Mouse (Mus musculus): ENCODE results near the gene Gm21983.

Gene Gm21983

GRCm38 (mm10) chr7:27184964-27185363 lies 4.1 kb upstream of the Gm21983 start:
- peak; percentile 76 for DNase-seq (ENCODE audit: low read depth)

DNA sequence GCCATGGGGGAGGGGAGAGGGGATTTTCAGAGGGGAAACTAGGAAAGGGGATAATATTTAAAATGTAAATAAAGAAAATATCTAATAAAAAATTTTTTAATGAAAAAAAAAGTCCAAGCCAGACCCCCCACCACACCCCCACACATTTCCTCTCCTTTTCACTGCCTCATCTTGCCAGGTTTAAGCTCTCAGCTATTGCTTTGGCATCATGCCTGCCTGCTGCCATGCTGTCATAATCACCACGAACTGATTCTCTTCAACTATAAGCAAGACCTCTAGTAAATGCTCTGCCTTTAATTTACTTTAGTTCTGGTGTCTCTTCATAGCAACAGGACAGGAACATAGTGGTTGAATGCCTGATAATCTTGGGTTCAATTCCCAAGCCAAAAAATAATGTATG lies 1.6 kb upstream of the Gm21983 start:
- no peak for DNase-seq (ENCODE audit: low read depth)

- DNase-seq (ENCODE audit: low read depth): no peak
These were observed 850 bp downstream of the Gm21983 start for GRCm38 (mm10) chr7:27180036-27180435.

DNA sequence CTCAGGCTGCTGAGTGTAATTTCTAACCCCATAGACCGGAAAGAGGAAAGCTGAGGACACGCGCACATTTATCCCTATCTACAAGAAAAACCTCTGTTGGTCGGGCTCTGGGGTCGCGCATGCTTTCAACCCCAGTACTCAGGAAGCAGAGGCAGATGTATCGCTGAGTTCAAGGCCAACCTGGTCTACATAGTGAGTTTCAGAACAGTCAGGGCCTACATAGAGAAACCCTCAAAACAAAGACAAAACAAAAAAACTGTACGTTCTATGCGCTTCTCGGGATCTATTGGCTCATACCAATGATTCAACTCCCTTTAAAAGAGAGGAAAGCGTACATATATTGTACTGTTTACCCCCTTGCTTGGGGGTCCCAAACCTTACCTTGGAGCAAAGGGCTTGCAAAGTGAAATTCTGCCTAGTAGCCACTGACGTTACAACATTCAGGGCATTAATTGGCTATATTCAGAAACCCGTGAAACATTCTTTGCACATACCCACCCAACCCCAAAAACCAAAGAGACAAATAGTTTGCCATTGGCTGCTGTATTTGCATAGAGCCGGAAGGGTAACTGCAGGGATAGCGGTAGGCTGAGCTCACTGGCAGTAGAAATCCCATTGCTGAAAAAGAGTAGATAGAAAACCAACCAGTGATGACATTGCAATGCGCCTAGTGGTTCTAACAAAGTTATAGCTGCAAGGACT lies 1.5 kb downstream of the Gm21983 start:
- peak; percentile 22 for DNase-seq (ENCODE audit: low read depth)

- DNase-seq (ENCODE audit: low read depth): peak; percentile 100
These were observed 2.3 kb downstream of the Gm21983 start, which contains the start of gene Rab4b for GRCm38 (mm10) chr7:27178324-27179216. Gene Rab4b, minus strand, starts transcription at chr7:27178896.

- DNase-seq (ENCODE audit: low read depth): no peak
These were observed 3.0 kb downstream of the Gm21983 start for GRCm38 (mm10) chr7:27177942-27178323.

GRCm38 (mm10) chr7:27174896-27175295 lies 6.0 kb downstream of the Gm21983 start:
- DNase-seq (ENCODE audit: low read depth): no peak

- DNase-seq (ENCODE audit: low read depth): no peak
These were observed 6.4 kb downstream of the Gm21983 start for GRCm38 (mm10) chr7:27174496-27174895.

DNA sequence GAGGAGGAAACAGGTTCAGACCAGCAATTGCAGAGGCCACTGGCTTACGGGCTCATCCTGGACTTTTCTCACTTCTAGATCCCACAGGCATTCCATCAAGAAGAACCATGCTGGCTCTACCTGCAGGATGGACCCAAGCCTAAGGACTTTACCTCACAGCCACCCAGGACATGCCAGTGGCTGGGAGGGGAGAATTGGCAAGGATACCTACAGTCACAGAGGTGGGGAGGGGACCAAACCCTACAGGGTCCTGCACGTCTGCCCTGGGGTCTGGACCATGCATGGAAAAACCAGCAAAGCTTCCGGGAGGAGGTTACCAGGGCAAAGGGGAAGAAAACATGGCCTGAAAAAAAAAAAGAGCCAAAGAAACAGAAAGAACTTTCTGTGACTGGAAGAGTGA lies 9.9 kb downstream of the Gm21983 start:
- no peak for DNase-seq (ENCODE audit: low read depth)

DNA sequence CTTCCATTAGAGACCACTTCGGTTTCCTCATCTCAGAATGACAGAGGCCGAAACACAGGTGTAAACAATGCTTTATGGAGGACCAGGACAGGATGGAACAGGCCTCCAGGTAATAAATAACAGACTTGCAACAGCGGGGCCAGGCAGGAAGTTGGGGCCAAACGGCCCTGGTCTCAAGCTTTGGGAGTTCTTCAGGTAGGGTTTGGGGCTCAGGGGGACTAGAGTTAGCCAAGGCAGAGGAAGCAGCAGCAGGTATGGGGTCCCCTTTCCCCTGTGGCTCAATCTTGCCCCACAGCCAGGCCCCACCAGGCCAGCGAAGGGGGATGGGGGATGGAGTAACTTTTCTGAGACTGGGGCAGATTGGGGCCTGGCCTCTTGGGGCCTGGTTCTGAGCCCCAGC lies 12.5 kb downstream of the Gm21983 start:
- DNase-seq (ENCODE audit: low read depth): no peak

GRCm38 (mm10) chr7:27167475-27168094 lies 13.3 kb downstream of the Gm21983 start:
- no peak for DNase-seq (ENCODE audit: low read depth)

DNA sequence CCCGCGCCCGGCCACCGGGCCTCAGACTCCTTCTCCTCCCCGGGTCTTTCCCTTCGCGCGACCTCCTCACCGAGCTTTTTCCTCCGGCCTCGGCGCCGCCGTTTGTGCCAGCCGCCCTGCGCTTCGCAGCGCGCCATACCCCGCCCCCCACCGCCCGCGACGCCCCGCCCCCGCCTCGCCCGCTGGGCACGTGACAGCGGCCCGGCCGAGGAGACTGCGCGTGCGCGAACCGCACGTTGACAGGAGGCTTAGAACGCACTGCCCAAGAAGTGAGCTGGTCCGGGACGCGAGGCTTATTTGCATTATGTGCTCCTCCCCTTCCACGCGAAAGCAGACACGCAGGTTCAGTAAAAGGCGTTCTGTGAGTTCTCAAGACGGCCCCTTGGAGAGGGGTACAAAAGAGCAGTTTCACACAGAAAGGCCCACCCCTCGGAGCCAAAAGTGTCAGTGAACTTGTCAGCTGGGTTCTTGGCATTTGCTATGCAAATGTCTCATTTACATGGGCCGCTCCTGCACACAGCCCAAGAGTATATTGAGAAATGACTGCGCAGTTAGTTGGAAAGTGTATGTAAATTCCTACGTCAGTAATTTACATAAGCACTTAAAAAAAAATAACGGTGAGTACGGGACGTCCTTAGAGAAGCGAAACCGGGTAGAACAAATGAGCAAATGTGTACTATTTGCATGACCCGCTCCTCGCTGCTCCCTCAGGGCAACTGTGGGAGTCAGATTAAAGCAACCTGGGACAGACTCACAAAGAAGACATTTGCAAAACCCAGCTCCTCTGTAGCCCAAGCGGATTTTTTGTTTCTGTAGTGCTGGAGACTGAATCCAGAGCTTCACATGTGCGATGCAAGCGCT lies 14.0 kb downstream of the Gm21983 start, which contains the start of gene Egln2:
Gene Egln2 (minus strand): TSS at position 189 of the 861 bp plus-strand sequence.
- DNase-seq (ENCODE audit: low read depth): peak; percentile 98

DNA sequence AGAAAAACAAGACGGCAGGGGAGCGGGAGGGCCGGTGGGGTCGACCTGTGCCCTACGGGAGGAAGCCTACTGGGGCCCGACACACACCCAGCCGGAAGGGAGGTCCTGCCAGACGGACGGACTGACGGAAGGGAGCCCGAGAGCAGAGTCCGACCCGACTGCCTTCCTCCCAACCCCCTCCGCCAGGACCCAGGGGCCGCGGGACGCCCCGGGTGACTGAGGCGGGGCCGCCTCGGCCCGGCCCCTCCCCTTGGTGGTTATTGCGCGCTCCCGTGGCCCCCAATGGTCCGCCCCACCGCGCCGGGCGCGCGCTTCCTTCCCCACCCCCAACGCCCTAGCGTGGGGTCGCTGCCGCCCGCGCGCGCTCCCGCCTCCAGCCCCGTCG lies 14.7 kb downstream of the Gm21983 start:
- DNase-seq (ENCODE audit: low read depth): peak; percentile 82

DNA sequence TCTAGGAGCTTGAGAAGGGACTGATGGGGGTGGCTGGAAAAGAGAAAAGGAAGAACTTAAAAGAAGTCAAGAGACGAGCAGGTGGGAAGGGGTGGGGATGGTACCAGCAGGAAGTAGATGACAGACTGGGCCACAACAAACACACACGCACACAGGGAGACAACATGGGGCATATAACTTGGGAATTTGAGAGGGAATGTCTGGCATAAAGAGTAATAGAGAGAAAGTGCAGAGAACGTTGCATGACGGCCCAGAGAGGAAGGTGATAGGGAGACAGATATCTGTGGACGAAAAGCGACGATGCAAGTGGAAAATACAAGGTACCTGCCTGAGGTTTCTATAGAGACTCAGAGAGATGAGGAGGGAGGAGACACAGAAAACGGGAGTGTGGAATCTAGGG lies 15.2 kb downstream of the Gm21983 start:
- DNase-seq (ENCODE audit: low read depth): no peak

DNA sequence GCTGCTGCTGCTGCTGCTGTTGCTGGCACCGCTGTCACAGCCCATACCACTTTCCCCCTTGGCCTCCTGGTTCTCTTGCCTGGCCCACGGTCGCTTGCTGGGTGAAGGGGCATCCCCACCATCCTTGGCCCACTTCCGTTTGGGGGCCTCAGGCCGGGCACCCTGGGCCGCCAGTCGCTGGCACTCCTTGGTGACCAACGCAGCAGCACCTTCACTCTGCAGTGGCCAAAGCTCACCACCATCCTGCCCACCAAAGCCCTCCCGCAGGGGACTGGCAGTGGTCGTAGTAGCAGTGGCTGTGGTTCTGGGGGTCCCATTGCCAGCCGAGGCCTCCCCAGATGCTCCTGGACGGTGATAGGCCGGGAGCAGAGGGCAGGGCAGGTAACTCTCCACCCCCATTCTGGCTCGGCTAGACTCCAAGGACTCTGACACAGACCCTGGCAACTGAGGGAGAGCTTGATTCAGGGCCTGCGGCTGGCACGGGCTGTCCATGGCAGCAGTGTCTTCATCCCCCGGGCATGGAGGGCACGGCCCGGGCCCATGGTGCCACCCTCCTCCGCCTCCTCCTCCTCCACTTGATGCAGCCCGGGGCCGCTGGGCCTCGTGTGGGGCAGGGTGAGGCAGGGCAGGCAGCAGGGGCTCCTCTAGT lies 15.8 kb downstream of the Gm21983 start:
- no peak for DNase-seq (ENCODE audit: low read depth)

- DNase-seq (ENCODE audit: low read depth): no peak
These were observed 16.6 kb downstream of the Gm21983 start for GRCm38 (mm10) chr7:27164112-27164947.

GRCm38 (mm10) chr7:27163450-27163805 lies 17.5 kb downstream of the Gm21983 start:
- DNase-seq (ENCODE audit: low read depth): no peak

DNA sequence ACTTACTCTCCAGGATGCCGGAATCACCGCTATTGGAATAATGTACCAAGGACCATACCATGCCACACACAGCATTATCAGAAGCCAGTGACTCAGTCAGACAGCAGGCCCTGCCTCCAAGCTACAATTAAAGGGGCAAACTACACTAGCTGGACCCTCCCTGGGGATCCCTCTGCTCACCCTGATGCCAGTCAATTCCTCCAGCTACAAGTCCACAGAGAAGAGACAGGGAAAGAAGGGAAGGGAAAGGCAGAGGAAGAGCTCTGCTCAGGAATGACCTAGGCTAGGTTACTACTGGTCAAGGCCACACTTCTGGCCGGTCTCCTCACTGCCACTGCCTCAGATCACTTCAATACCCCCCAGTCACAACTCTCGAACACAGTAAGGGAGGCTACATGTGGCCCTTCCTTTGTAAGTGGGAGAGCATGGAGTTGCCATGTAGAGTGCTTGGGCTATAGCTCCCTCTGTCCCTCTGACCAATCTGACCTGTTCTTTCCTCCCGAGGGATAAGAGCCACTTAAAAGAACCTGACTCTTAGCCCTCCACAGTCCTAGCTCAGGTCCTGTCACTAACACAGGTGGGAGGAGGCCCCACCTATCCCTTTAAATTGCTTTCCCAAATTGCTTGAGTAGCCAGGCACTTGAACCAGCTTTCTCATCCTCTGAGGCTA lies 18.0 kb downstream of the Gm21983 start:
- no peak for DNase-seq (ENCODE audit: low read depth)

GRCm38 (mm10) chr7:27161744-27162143 lies 19.1 kb downstream of the Gm21983 start:
- DNase-seq (ENCODE audit: low read depth): peak; percentile 88

GRCm38 (mm10) chr7:27160921-27161320 lies 20.0 kb downstream of the Gm21983 start:
- no peak for DNase-seq (ENCODE audit: low read depth)

All from 416B (cell line).